Mouse (Mus musculus) forebrain, embryonic 14.5 days (tissue): ENCODE results near the gene Rtn4r. TPM values are rescaled to one million over a fixed set of nuclear protein-coding genes. Genes with fewer than 3 reads are reported as not detected.

Experiments used
- ATAC-seq: fragments of 200-750 bp; cut with Nextera tagmentation; 2 replicates; pipeline ENCODE4 v1.8.0; 2017; ENCODE audit warnings: mild to moderate bottlenecking, moderate library complexity
- DNase-seq: peaks from one replicate; pipeline ENCODE4 v3.0.0-alpha.2; 2015; ENCODE audit warnings: low spot score
- H3K27ac ChIP-seq: fragments of 300-500 bp; sonication (generic); 2 replicates; pipeline ENCODE4 v1.5.1; 2014; ENCODE audit warnings: low read depth, mild to moderate bottlenecking, control low read depth, low read length, moderate library complexity
- H3K27me3 ChIP-seq: fragments of 300-500 bp; sonication (generic); replicated peaks from 2 replicates; pipeline ENCODE4 v1.6.1; 2014; ENCODE audit warnings: low read length, control low read depth, mixed read lengths; ENCODE audit not compliant: control insufficient read depth, insufficient read depth
- H3K36me3 ChIP-seq: fragments of 300-500 bp; sonication (generic); 2 replicates; pipeline ENCODE4 v1.6.1; 2014; ENCODE audit warnings: low read length, control low read depth; ENCODE audit not compliant: control insufficient read depth, insufficient read depth
- H3K4me1 ChIP-seq: fragments of 300-500 bp; sonication (generic); 2 replicates; pipeline ENCODE4 v1.6.1; 2014; ENCODE audit warnings: antibody characterized with exemption, low read length, control low read depth; ENCODE audit not compliant: control insufficient read depth, insufficient read depth
- H3K4me2 ChIP-seq: fragments of 300-500 bp; sonication (generic); 2 replicates; pipeline ENCODE4 v1.6.1; 2014; ENCODE audit warnings: mild to moderate bottlenecking, control low read depth, low read length
- H3K4me3 ChIP-seq: fragments of 300-500 bp; sonication (generic); 2 replicates; pipeline ENCODE4 v1.5.1; 2014; ENCODE audit warnings: low read depth, low read length, control low read depth
- H3K9ac ChIP-seq: fragments of 300-500 bp; sonication (generic); 2 replicates; pipeline ENCODE4 v1.6.1; 2014; ENCODE audit warnings: mild to moderate bottlenecking, low read length, control low read depth, moderate library complexity
- H3K9me3 ChIP-seq: fragments of 300-500 bp; sonication (generic); replicated peaks from 2 replicates; pipeline ENCODE4 v1.6.1; 2016; ENCODE audit warnings: low read length, control low read depth, mixed read lengths; ENCODE audit not compliant: control insufficient read depth
- WGBS: fragments of 180-500 bp; shearing (Covaris S2); extraction: QIAGEN DNeasy Blood & Tissue Kit; methylation state at CpG from one replicate; pipeline ENCODE4 v1.1.7; 2014; 5-methylcytosine and 5-hydroxymethylcytosine counted together
- polyA plus RNA-seq: library from polyadenylated mRNA; unstranded; fragments of >200 nt; fragmentation: Nextera tagmentation; extraction: Ambion mirVana; gene quantifications from 2 replicates; pipeline ENCODE4 v1.2.1, GENCODE M21; 2014

The Rtn4r gene
- polyA plus RNA-seq, 1 experiment from 2014 or later = 11.0 TPM

- WGBS = 72% methylated on average over 7 of the region's 7 CpGs
- Histone ChIP-seq H3K9me3 (no peaks in the 10 kb centered on the region), H3K27ac (no peak overlapping the region), H3K4me2 (no peak overlapping the region), H3K27me3 (no peaks in the 10 kb centered on the region), H3K9ac (no peak overlapping the region), H3K36me3 (no peaks in the 10 kb centered on the region), H3K4me3 (no peak overlapping the region), H3K4me1 (0 out of 2 replicates have a peak, but pooled peaks cover 5% of the 10 kb centered on the region)
- DNase-seq (no peak), ATAC-seq (no peak)
Observed at GRCm38 (mm10) chr16:18136015-18136414, 8.6 kb downstream of the Rtn4r start.

- H3K9me3 ChIP-seq = no peaks in the 10 kb centered on the region
- H3K4me1 ChIP-seq = peaks cover 40% of the 10 kb centered on the region
- DNase-seq = peak; percentile 89
Observed at GRCm38 (mm10) chr16:18144201-18144600, 16.8 kb downstream of the Rtn4r start.

GRCm38 (mm10) chr16:18145341-18145867 is 18.0 kb downstream of the Rtn4r start:
- Histone ChIP-seq H3K36me3 (no peaks in the 10 kb centered on the region), H3K9ac (no peak overlapping the region), H3K4me3 (no peak overlapping the region), H3K4me1 (peaks cover 49% of the 10 kb centered on the region), H3K27me3 (no peaks in the 10 kb centered on the region), H3K4me2 (no peak overlapping the region), H3K27ac (no peak overlapping the region), H3K9me3 (no peaks in the 10 kb centered on the region)
- WGBS = 74% methylated on average over 5 of the region's 6 CpGs
- ATAC-seq (no peak), DNase-seq (no peak)

More at GRCm38 (mm10) chr16:18144201-18144600, 16.8 kb downstream of the Rtn4r start:
- Histone ChIP-seq H3K4me2 (no peak overlapping the region; the same call in 1 of the 2 replicates), H3K27me3 (no peaks in the 10 kb centered on the region), H3K27ac (peak overlapping the region; percentile 10; the same call in 1 of the 2 replicates), H3K9ac (no peak overlapping the region), H3K4me3 (no peak overlapping the region), H3K36me3 (no peaks in the 10 kb centered on the region)
- WGBS = 17% methylated on average over 8 of the region's 8 CpGs
- peak; percentile 66 for ATAC-seq

GRCm38 (mm10) chr16:18148208-18148876 is 20.9 kb downstream of the Rtn4r start:
- 3% methylated on average over 6 of the region's 6 CpGs for WGBS
- H3K36me3 ChIP-seq = peaks cover 14% of the 10 kb centered on the region; the same call in 1 of the 2 replicates
- ATAC-seq (peak; percentile 88), DNase-seq (peak; percentile 80)
- no peak overlapping the region for H3K4me3 ChIP-seq
- no peaks in the 10 kb centered on the region for H3K27me3 ChIP-seq
- no peak overlapping the region; the same call in 1 of the 2 replicates for H3K9ac ChIP-seq
- peaks cover 49% of the 10 kb centered on the region for H3K4me1 ChIP-seq
- H3K27ac ChIP-seq = peak overlapping the region; percentile 74
- no peaks in the 10 kb centered on the region for H3K9me3 ChIP-seq
- peak overlapping the region; percentile 9; the same call in 1 of the 2 replicates for H3K4me2 ChIP-seq

GRCm38 (mm10) chr16:18149205-18149604 is 21.8 kb downstream of the Rtn4r start:
- Histone ChIP-seq H3K27ac (peak overlapping the region; percentile 74; the same call in 1 of the 2 replicates), H3K9me3 (no peaks in the 10 kb centered on the region)

GRCm38 (mm10) chr16:18152189-18152588 is 24.7 kb downstream of the Rtn4r start:
- Histone ChIP-seq H3K4me2 (no peak overlapping the region), H3K27ac (no peak overlapping the region), H3K36me3 (peaks cover 14% of the 10 kb centered on the region; the same call in 1 of the 2 replicates), H3K9me3 (no peaks in the 10 kb centered on the region), H3K27me3 (no peaks in the 10 kb centered on the region), H3K9ac (no peak overlapping the region), H3K4me1 (peaks cover 49% of the 10 kb centered on the region), H3K4me3 (no peak overlapping the region)
- no peak for DNase-seq
- no peak for ATAC-seq
- WGBS = 90% methylated on average over 12 of the region's 12 CpGs

More at GRCm38 (mm10) chr16:18149205-18149604, 21.8 kb downstream of the Rtn4r start:
- Histone ChIP-seq H3K4me2 (no peak overlapping the region), H3K36me3 (peaks cover 14% of the 10 kb centered on the region; the same call in 1 of the 2 replicates), H3K4me3 (no peak overlapping the region), H3K27me3 (no peaks in the 10 kb centered on the region), H3K4me1 (peaks cover 48% of the 10 kb centered on the region), H3K9ac (no peak overlapping the region; the same call in 1 of the 2 replicates)
- DNase-seq (no peak), ATAC-seq (no peak)
- 58% methylated on average over 6 of the region's 6 CpGs for WGBS

GRCm38 (mm10) chr16:18152769-18153445 is 25.5 kb downstream of the Rtn4r start:
- DNase-seq (no peak), ATAC-seq (no peak)
- H3K27ac ChIP-seq = no peak overlapping the region
- H3K4me3 ChIP-seq = no peak overlapping the region
- H3K9me3 ChIP-seq = no peaks in the 10 kb centered on the region
- H3K9ac ChIP-seq = no peak overlapping the region
- H3K4me2 ChIP-seq = no peak overlapping the region
- 89% methylated on average over 9 of the region's 9 CpGs for WGBS
- H3K36me3 ChIP-seq = peaks cover 14% of the 10 kb centered on the region; the same call in 1 of the 2 replicates
- peaks cover 42% of the 10 kb centered on the region for H3K4me1 ChIP-seq
- H3K27me3 ChIP-seq = no peaks in the 10 kb centered on the region

- peak overlapping the region; percentile 70 for H3K27ac ChIP-seq
- no peak overlapping the region for H3K4me3 ChIP-seq
- peaks cover 24% of the 10 kb centered on the region for H3K4me1 ChIP-seq
- no peak overlapping the region for H3K4me2 ChIP-seq
- peaks cover 14% of the 10 kb centered on the region; the same call in 1 of the 2 replicates for H3K36me3 ChIP-seq
- DNase-seq = peak; percentile 80
- WGBS = 26% methylated on average over 14 of the region's 14 CpGs
- H3K27me3 ChIP-seq = no peaks in the 10 kb centered on the region
- no peak overlapping the region for H3K9ac ChIP-seq
- peak; percentile 72 for ATAC-seq
- no peaks in the 10 kb centered on the region for H3K9me3 ChIP-seq
Observed at GRCm38 (mm10) chr16:18154521-18155171, 27.2 kb downstream of the Rtn4r start.
